Comparison of ENCODE assay signal across 21 mouse cellular contexts in the genomic region with DNA sequence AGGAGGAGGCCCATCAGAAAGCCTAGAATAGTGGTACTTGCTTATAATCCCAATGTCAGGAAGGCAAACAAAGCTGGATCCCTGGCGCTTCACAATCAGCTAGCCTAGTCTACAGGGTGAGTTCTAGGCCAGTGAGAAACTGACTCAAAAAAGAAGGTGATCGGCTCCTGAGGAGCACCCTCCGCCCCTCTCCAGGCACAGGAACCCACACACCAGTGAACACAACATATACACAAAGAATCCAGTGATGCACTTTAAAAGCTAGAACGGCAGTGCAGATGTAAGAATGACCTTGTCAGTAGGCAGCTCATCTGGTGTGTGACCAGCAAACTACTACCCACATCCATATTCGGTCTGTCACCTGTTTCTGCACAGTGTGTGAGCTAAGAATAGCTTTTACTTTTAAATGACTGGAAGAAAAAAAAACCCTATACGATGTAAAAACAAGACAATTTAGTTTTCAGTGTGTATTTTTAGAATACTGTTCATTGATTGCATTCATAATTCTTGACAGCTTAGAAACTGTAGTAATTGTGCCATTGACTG. TPM values are rescaled to one million over a fixed set of nuclear protein-coding genes. Genes with fewer than 3 reads are reported as not detected.
DNase-seq lines count a peak whose midpoint lies in the region; ATAC-seq and TF ChIP-seq lines count a peak whose summit lies in the region.
"Had no signal": no experiment of that assay in that cellular context is flagged by ENCODE, and none has a peak within 500 bp of the region (broad histone marks: within the 10 kb centered on the region; RNA-seq: fewer than 3 reads in every experiment).

No protein-coding gene starts in this region.

- peak overlapping the region; percentile 31 for H3K4me2 ChIP-seq in heart, embryonic 11.5 days
- no peak overlapping the region for H3K4me2 ChIP-seq in limb, embryonic 11.5 days (ENCODE audit: low read depth, severe bottlenecking)
- H3K4me2 ChIP-seq: hindbrain, embryonic 14.5 days; intestine, embryonic 15.5 days; midbrain, embryonic 13.5 days; neural tube, embryonic 12.5 days; stomach, embryonic 15.5 days had no signal

- TF ChIP-seq CTCF in bone marrow, adult 2 months (IDR thresholded peaks at IDR 0.05; ENCODE audit: control insufficient read depth, insufficient read depth, low read length), result no peak

- peak overlapping the region; percentile 75; the same call in 1 of the 2 replicates for H3K27ac ChIP-seq in heart, embryonic 11.5 days (ENCODE audit: low read depth, low read length)
- H3K27ac ChIP-seq in limb, embryonic 11.5 days (replicated peaks; ENCODE audit: low read depth, low read length), result no peak overlapping the region
- H3K27ac ChIP-seq in limb, embryonic 10.5 days, result no peak overlapping the region
- H3K27ac ChIP-seq in bone marrow, adult 2 months (ENCODE audit: control insufficient read depth, insufficient read depth, low read depth, low read length, poor library complexity), result peak overlapping the region; percentile 26; the same call in 1 of the 2 replicates
- H3K27ac ChIP-seq: hindbrain, embryonic 14.5 days; intestine, embryonic 15.5 days; midbrain, embryonic 13.5 days; neural tube, embryonic 12.5 days; stomach, embryonic 15.5 days had no signal

- H3K4me1 ChIP-seq in heart, embryonic 11.5 days (ENCODE audit: control insufficient read depth, insufficient read depth, low read length), result peaks cover 44% of the 10 kb centered on the region
- H3K4me1 ChIP-seq in limb, embryonic 11.5 days (ENCODE audit: control insufficient read depth, insufficient read depth, low read length), result peaks cover 8% of the 10 kb centered on the region; the same call in 1 of the 2 replicates
- H3K4me1 ChIP-seq in limb, embryonic 10.5 days, result peaks cover 28% of the 10 kb centered on the region
- peaks cover 12% of the 10 kb centered on the region for H3K4me1 ChIP-seq in bone marrow, adult 2 months (ENCODE audit: control insufficient read depth, insufficient read depth, low read length)
- H3K4me1 ChIP-seq: neural tube, embryonic 12.5 days had no signal

- no peak for TF ChIP-seq POLR2A in bone marrow, adult 2 months (IDR thresholded peaks at IDR 0.05; ENCODE audit: borderline replicate concordance, control insufficient read depth, low read depth, low read length)

- DNase-seq in heart, adult 9 months (ENCODE audit: low spot score in 2 of 2), result no peak
- peak; percentile 18 for DNase-seq in limb, embryonic 11.5 days (ENCODE audit: low spot score)
- DNase-seq in limb, embryonic 10.5 days (ENCODE audit: low spot score), result no peak
- DNase-seq in thymus, postnatal 36 days, result no peak
- DNase-seq: adrenal gland, adult 8-10 months; cerebellum, adult 11 months; cerebellum, postnatal 14 days; embryo, embryonic 11 days; lung, adult 18-20 months; lung, postnatal 14 days; right cerebral cortex, adult 18-20 months; thymus, adult 2 months had no signal

- H3K9me3 ChIP-seq in heart, embryonic 11.5 days (replicated peaks; ENCODE audit: control insufficient read depth, low read length), result no peaks in the 10 kb centered on the region
- H3K9me3 ChIP-seq in limb, embryonic 11.5 days (ENCODE audit: control insufficient read depth, low read length), result no peaks in the 10 kb centered on the region
- H3K9me3 ChIP-seq in limb, embryonic 10.5 days (replicated peaks), result no peaks in the 10 kb centered on the region
- H3K9me3 ChIP-seq: intestine, embryonic 15.5 days; midbrain, embryonic 13.5 days; neural tube, embryonic 12.5 days; stomach, embryonic 15.5 days had no signal

- no peak overlapping the region for H3K4me3 ChIP-seq in heart, embryonic 11.5 days (ENCODE audit: low read depth, low read length)
- H3K4me3 ChIP-seq in limb, embryonic 11.5 days (ENCODE audit: low read depth, low read length), result no peak overlapping the region
- no peak overlapping the region for H3K4me3 ChIP-seq in limb, embryonic 10.5 days
- H3K4me3 ChIP-seq in bone marrow, adult 2 months (replicated peaks; ENCODE audit: control insufficient read depth, low read depth, low read length), result no peak overlapping the region
- H3K4me3 ChIP-seq: intestine, embryonic 15.5 days; midbrain, embryonic 13.5 days; neural tube, embryonic 12.5 days; stomach, embryonic 15.5 days had no signal

- peak overlapping the region; percentile 22; the same call in 1 of the 2 replicates for H3K9ac ChIP-seq in heart, embryonic 11.5 days (ENCODE audit: low read depth, low read length)
- H3K9ac ChIP-seq in limb, embryonic 11.5 days (ENCODE audit: low read length), result no peak overlapping the region
- H3K9ac ChIP-seq: hindbrain, embryonic 14.5 days; intestine, embryonic 15.5 days; midbrain, embryonic 13.5 days; neural tube, embryonic 12.5 days; stomach, embryonic 15.5 days had no signal

- no peaks in the 10 kb centered on the region for H3K27me3 ChIP-seq in heart, embryonic 11.5 days (ENCODE audit: control insufficient read depth, insufficient read depth, low read length)
- H3K27me3 ChIP-seq in limb, embryonic 11.5 days (ENCODE audit: control insufficient read depth, insufficient read depth, low read length), result no peaks in the 10 kb centered on the region
- no peaks in the 10 kb centered on the region for H3K27me3 ChIP-seq in limb, embryonic 10.5 days (ENCODE audit: low read depth, poor library complexity, severe bottlenecking)
- H3K27me3 ChIP-seq: intestine, embryonic 15.5 days; midbrain, embryonic 13.5 days; neural tube, embryonic 12.5 days; stomach, embryonic 15.5 days had no signal

- no peak for ATAC-seq in heart, embryonic 11.5 days (replicated peaks; ENCODE audit: insufficient number of reproducible peaks, low FRiP score, low TSS enrichment)
- ATAC-seq in limb, embryonic 11.5 days (ENCODE audit: insufficient number of reproducible peaks, low FRiP score, low TSS enrichment, low read depth), result no peak
- peak; percentile 71 for ATAC-seq in neutrophil, adult 5-6 weeks (ENCODE audit: extremely low read depth, insufficient number of reproducible peaks, low FRiP score, poor library complexity, severe bottlenecking)
- ATAC-seq: forebrain, embryonic 16.5 days; intestine, embryonic 15.5 days; midbrain, embryonic 13.5 days had no signal

- H3K36me3 ChIP-seq in heart, embryonic 11.5 days (ENCODE audit: control insufficient read depth, insufficient read depth, low read length), result peaks cover 14% of the 10 kb centered on the region
- H3K36me3 ChIP-seq in limb, embryonic 11.5 days (ENCODE audit: control insufficient read depth, insufficient read depth, low read length), result peaks cover 2% of the 10 kb centered on the region; the same call in 1 of the 2 replicates
- H3K36me3 ChIP-seq in limb, embryonic 10.5 days, result peaks cover 20% of the 10 kb centered on the region
- H3K36me3 ChIP-seq: intestine, embryonic 15.5 days had no signal

- 71% methylated on average over 6 of the region's 6 CpGs for WGBS in heart, embryonic 11.5 days (ENCODE audit: insufficient replicate concordance)
- WGBS in limb, embryonic 11.5 days, result 94% methylated on average over 6 of the region's 6 CpGs
- 94% methylated on average over 6 of the region's 6 CpGs for WGBS in limb, embryonic 10.5 days
- WGBS in bone marrow, adult 2 months, result 56% methylated on average over 6 of the region's 6 CpGs

RNA-seq across cellular contexts. Expression of a gene that starts 23.6 kb away (rescaled TPM):
- polyA plus RNA-seq in heart, embryonic 11.5 days (2014; fragmentation: Nextera tagmentation; extraction: Ambion mirVana), result 29.8 and 33.9 TPM in 2 replicates
- 8.3 and 10.0 TPM in 2 replicates for polyA plus RNA-seq in limb, embryonic 11.5 days (2014; fragmentation: Nextera tagmentation; extraction: Ambion mirVana)
- polyA plus RNA-seq in limb, embryonic 10.5 days (2016; fragmentation: Nextera tagmentation; extraction: Ambion mirVana), result 7.5 and 9.3 TPM in 2 replicates
- polyA plus RNA-seq in bone marrow, adult 2 months (2011; ENCODE audit: insufficient read depth, insufficient read length, low replicate concordance, missing spikeins), result 87.3 and 99.9 TPM in 2 replicates
- 61.7 and 72.7 TPM in 2 replicates for total RNA-seq in neutrophil, adult 5-6 weeks (2017)

RNA-seq across cellular contexts. Expression of a gene that starts 23.7 kb away (rescaled TPM):
- 26.9 and 27.5 TPM in 2 replicates for polyA plus RNA-seq in heart, embryonic 11.5 days (2014; fragmentation: Nextera tagmentation; extraction: Ambion mirVana)
- 23.2 and 23.8 TPM in 2 replicates for polyA plus RNA-seq in limb, embryonic 11.5 days (2014; fragmentation: Nextera tagmentation; extraction: Ambion mirVana)
- 19.1 and 20.2 TPM in 2 replicates for polyA plus RNA-seq in limb, embryonic 10.5 days (2016; fragmentation: Nextera tagmentation; extraction: Ambion mirVana)
- polyA plus RNA-seq in bone marrow, adult 2 months (2011; ENCODE audit: insufficient read depth, insufficient read length, low replicate concordance, missing spikeins), result 36.5 and 64.4 TPM in 2 replicates
- total RNA-seq in neutrophil, adult 5-6 weeks (2017), result 18.3 and 18.7 TPM in 2 replicates

Comparison
In these comparisons a context has a peak if more than half of its experiments do, and no peak if none do; other contexts are left out.
1. H3K27ac ChIP-seq: peak in heart, embryonic 11.5 days (single experiment) and bone marrow, adult 2 months (single experiment); none in limb, embryonic 11.5 days (single experiment) and limb, embryonic 10.5 days (single experiment).